Mouse (Mus musculus): ENCODE data around the gene Zfp74. TPM values are rescaled to one million over a fixed set of nuclear protein-coding genes. Genes with fewer than 3 reads are reported as not detected.

The Zfp74 gene
- polyA plus RNA-seq, 1 experiment from 2014 or later = 1.5 TPM

DNA sequence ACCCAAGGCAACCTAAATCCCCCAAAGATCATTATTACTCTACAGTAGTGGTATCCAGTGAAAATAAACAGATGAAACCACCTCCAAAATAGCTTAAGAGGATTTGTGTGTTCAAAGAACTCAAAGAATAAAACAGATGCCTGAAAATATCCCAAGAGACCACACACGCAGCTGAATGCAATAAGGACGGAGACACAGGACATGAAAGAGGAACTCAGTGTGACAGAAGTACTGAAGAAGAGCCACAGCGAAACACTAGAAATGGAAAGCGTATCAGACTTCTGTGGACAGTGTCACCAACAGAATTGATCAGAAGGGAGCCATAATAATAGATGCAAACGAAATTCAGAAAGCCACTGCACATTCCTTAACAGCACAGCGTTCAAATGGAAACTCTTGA, 15.0 kb downstream of the Zfp74 start:
- 58% methylated on average over 6 of the region's 6 CpGs for WGBS (ENCODE audit: insufficient replicate concordance)
- no peak overlapping the region for H3K9ac ChIP-seq (ENCODE audit: low read depth, low read length)
- H3K9me3 ChIP-seq (replicated peaks; ENCODE audit: control insufficient read depth, low read length) = no peaks in the 10 kb centered on the region
- no peaks in the 10 kb centered on the region for H3K4me1 ChIP-seq (ENCODE audit: control insufficient read depth, low read depth, low read length)
- no peak overlapping the region for H3K4me3 ChIP-seq (ENCODE audit: low read depth, low read length)
- peaks cover 13% of the 10 kb centered on the region for H3K36me3 ChIP-seq (ENCODE audit: control insufficient read depth, insufficient read depth)
- no peak overlapping the region for H3K4me2 ChIP-seq (ENCODE audit: low read depth, low read length)
- no peak overlapping the region for H3K27ac ChIP-seq (ENCODE audit: low read length)
- no peak for ATAC-seq (ENCODE audit: low read depth)
- H3K27me3 ChIP-seq (ENCODE audit: control insufficient read depth, insufficient read depth, low read depth, low read length) = no peaks in the 10 kb centered on the region

- no peaks in the 10 kb centered on the region; the same call in 1 of the 2 replicates for H3K9me3 ChIP-seq (replicated peaks; ENCODE audit: control insufficient read depth, low read length)
- H3K36me3 ChIP-seq (ENCODE audit: control insufficient read depth, insufficient read depth) = no peaks in the 10 kb centered on the region
- no peak overlapping the region for H3K27ac ChIP-seq (ENCODE audit: low read length)
- WGBS (ENCODE audit: insufficient replicate concordance) = 50% methylated on average over 2 of the region's 2 CpGs
- H3K4me1 ChIP-seq (ENCODE audit: control insufficient read depth, low read depth, low read length) = no peaks in the 10 kb centered on the region
- no peak overlapping the region for H3K9ac ChIP-seq (ENCODE audit: low read depth, low read length)
- no peak overlapping the region for H3K4me3 ChIP-seq (ENCODE audit: low read depth, low read length)
- no peak for ATAC-seq (ENCODE audit: low read depth)
- no peaks in the 10 kb centered on the region for H3K27me3 ChIP-seq (ENCODE audit: control insufficient read depth, insufficient read depth, low read depth, low read length)
- H3K4me2 ChIP-seq (ENCODE audit: low read depth, low read length) = no peak overlapping the region
Observed at GRCm38 (mm10) chr7:29922780-29923179, 31.1 kb downstream of the Zfp74 start.

- 52% methylated on average over 6 of the region's 6 CpGs for WGBS (ENCODE audit: insufficient replicate concordance)
- no peaks in the 10 kb centered on the region; the same call in 1 of the 2 replicates for H3K9me3 ChIP-seq (replicated peaks; ENCODE audit: control insufficient read depth, low read length)
- no peaks in the 10 kb centered on the region for H3K36me3 ChIP-seq (ENCODE audit: control insufficient read depth, insufficient read depth)
- no peaks in the 10 kb centered on the region for H3K4me1 ChIP-seq (ENCODE audit: control insufficient read depth, low read depth, low read length)
- H3K9ac ChIP-seq (ENCODE audit: low read depth, low read length) = no peak overlapping the region
- H3K4me2 ChIP-seq (ENCODE audit: low read depth, low read length) = no peak overlapping the region
- no peak overlapping the region for H3K4me3 ChIP-seq (ENCODE audit: low read depth, low read length)
- H3K27ac ChIP-seq (ENCODE audit: low read length) = no peak overlapping the region
- H3K27me3 ChIP-seq (ENCODE audit: control insufficient read depth, insufficient read depth, low read depth, low read length) = no peaks in the 10 kb centered on the region
- no peak for ATAC-seq (ENCODE audit: low read depth)
Observed at GRCm38 (mm10) chr7:29921439-29922093, 32.3 kb downstream of the Zfp74 start.

DNA sequence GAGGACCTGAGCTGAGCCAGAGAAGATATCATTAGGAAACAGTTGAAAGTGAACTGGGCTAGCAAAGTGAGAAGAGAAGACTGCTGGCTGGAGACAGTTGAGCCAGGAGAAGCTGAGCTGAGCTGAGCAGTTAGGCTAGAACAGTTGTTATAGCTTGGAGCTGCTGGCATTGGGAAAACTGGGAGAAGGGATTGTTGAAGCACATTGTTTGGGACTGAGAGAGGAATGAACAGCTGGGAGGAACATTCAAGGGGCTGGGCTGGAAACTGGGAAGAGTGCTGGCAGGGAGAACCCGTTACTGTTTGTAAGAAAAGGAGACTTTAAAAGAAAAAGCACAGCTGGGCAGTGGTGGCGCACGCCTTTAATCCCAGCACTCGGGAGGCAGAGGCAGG, 35.8 kb downstream of the Zfp74 start:
- no peak for ATAC-seq (ENCODE audit: low read depth)
- H3K9me3 ChIP-seq (replicated peaks; ENCODE audit: control insufficient read depth, low read length) = no peaks in the 10 kb centered on the region
- H3K27me3 ChIP-seq (ENCODE audit: control insufficient read depth, insufficient read depth, low read depth, low read length) = no peaks in the 10 kb centered on the region
- H3K36me3 ChIP-seq (ENCODE audit: control insufficient read depth, insufficient read depth) = peaks cover 13% of the 10 kb centered on the region; the same call in 1 of the 2 replicates
- H3K9ac ChIP-seq (ENCODE audit: low read depth, low read length) = no peak overlapping the region
- no peak overlapping the region for H3K4me3 ChIP-seq (ENCODE audit: low read depth, low read length)
- no peaks in the 10 kb centered on the region for H3K4me1 ChIP-seq (ENCODE audit: control insufficient read depth, low read depth, low read length)
- 71% methylated on average over 4 of the region's 4 CpGs for WGBS (ENCODE audit: insufficient replicate concordance)
- no peak overlapping the region for H3K4me2 ChIP-seq (ENCODE audit: low read depth, low read length)
- H3K27ac ChIP-seq (ENCODE audit: low read length) = no peak overlapping the region

- H3K4me3 ChIP-seq (ENCODE audit: low read depth, low read length) = no peak overlapping the region
- H3K27me3 ChIP-seq (ENCODE audit: control insufficient read depth, insufficient read depth, low read depth, low read length) = no peaks in the 10 kb centered on the region
- no peak overlapping the region for H3K4me2 ChIP-seq (ENCODE audit: low read depth, low read length)
- H3K9ac ChIP-seq (ENCODE audit: low read depth, low read length) = no peak overlapping the region
- H3K27ac ChIP-seq (ENCODE audit: low read length) = no peak overlapping the region
- no peaks in the 10 kb centered on the region for H3K4me1 ChIP-seq (ENCODE audit: control insufficient read depth, low read depth, low read length)
- H3K9me3 ChIP-seq (replicated peaks; ENCODE audit: control insufficient read depth, low read length) = no peaks in the 10 kb centered on the region
- peaks cover 13% of the 10 kb centered on the region; the same call in 1 of the 2 replicates for H3K36me3 ChIP-seq (ENCODE audit: control insufficient read depth, insufficient read depth)
- WGBS (ENCODE audit: insufficient replicate concordance) = 44% methylated on average over 6 of the region's 6 CpGs
- ATAC-seq (ENCODE audit: low read depth) = no peak
Observed at GRCm38 (mm10) chr7:29917371-29918061, 36.4 kb downstream of the Zfp74 start.

DNA sequence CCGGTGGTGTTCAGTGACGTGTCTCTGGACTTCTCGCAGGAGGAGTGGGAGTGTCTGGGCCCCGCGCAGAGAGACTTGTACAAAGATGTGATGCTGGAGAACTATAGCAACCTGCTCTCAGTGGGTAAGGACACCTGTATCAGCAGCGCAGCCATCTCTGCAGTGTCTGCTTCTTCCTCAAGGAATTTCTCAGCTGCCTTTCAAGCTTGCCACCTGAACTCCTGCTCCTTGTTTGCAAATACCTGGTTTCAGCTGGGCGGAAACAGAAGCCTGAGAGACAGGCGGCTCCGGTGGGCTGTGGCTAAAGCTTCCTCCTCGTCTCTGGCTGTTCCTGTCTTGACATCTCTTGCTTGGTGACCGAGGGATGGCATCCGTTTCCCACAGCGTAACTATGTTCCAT, 41.7 kb downstream of the Zfp74 start:
- 77% methylated on average over 13 of the region's 13 CpGs for WGBS (ENCODE audit: insufficient replicate concordance)
- no peaks in the 10 kb centered on the region; the same call in 1 of the 2 replicates for H3K4me1 ChIP-seq (ENCODE audit: control insufficient read depth, low read depth, low read length)
- no peak for ATAC-seq (ENCODE audit: low read depth)

DNA sequence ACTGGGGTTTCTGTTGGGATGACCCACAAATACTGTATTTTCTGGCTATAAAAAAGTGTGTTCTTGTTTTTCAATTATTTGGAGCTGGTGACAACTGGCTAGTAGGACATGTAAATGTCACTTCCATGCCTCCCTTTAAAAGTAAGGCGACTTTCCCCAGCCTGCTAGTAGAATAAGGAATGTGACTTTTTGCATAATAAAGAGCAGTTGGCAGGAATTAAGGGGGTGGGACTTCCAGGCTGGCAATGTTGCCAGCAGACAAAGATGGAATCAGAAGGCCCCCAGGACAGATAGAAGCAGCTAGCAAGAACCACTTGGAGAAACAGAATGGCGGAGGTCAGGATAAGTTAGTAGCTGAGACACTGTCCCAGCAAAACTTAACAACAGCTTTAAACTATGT, 43.6 kb downstream of the Zfp74 start:
- Histone ChIP-seq H3K36me3 (ENCODE audit: control insufficient read depth, insufficient read depth) (peaks cover 8% of the 10 kb centered on the region; the same call in 1 of the 2 replicates), H3K9me3 (replicated peaks; ENCODE audit: control insufficient read depth, low read length) (no peaks in the 10 kb centered on the region), H3K4me3 (ENCODE audit: low read depth, low read length) (no peak overlapping the region), H3K4me1 (ENCODE audit: control insufficient read depth, low read depth, low read length) (no peaks in the 10 kb centered on the region; the same call in 1 of the 2 replicates), H3K27me3 (ENCODE audit: control insufficient read depth, insufficient read depth, low read depth, low read length) (no peaks in the 10 kb centered on the region), H3K27ac (ENCODE audit: low read length) (no peak overlapping the region), H3K4me2 (ENCODE audit: low read depth, low read length) (no peak overlapping the region), H3K9ac (ENCODE audit: low read depth, low read length) (no peak overlapping the region)
- WGBS (ENCODE audit: insufficient replicate concordance) = 59% methylated on average over 2 of the region's 2 CpGs
- ATAC-seq (ENCODE audit: low read depth) = no peak

More for the DNA sequence above, 41.7 kb downstream of the Zfp74 start:
- H3K36me3 ChIP-seq (ENCODE audit: control insufficient read depth, insufficient read depth) = peaks cover 13% of the 10 kb centered on the region; the same call in 1 of the 2 replicates
- H3K4me2 ChIP-seq (ENCODE audit: low read depth, low read length) = no peak overlapping the region
- H3K9me3 ChIP-seq (replicated peaks; ENCODE audit: control insufficient read depth, low read length) = no peaks in the 10 kb centered on the region
- H3K27me3 ChIP-seq (ENCODE audit: control insufficient read depth, insufficient read depth, low read depth, low read length) = no peaks in the 10 kb centered on the region
- H3K27ac ChIP-seq (ENCODE audit: low read length) = no peak overlapping the region
- H3K9ac ChIP-seq (ENCODE audit: low read depth, low read length) = no peak overlapping the region
- H3K4me3 ChIP-seq (ENCODE audit: low read depth, low read length) = no peak overlapping the region

DNA sequence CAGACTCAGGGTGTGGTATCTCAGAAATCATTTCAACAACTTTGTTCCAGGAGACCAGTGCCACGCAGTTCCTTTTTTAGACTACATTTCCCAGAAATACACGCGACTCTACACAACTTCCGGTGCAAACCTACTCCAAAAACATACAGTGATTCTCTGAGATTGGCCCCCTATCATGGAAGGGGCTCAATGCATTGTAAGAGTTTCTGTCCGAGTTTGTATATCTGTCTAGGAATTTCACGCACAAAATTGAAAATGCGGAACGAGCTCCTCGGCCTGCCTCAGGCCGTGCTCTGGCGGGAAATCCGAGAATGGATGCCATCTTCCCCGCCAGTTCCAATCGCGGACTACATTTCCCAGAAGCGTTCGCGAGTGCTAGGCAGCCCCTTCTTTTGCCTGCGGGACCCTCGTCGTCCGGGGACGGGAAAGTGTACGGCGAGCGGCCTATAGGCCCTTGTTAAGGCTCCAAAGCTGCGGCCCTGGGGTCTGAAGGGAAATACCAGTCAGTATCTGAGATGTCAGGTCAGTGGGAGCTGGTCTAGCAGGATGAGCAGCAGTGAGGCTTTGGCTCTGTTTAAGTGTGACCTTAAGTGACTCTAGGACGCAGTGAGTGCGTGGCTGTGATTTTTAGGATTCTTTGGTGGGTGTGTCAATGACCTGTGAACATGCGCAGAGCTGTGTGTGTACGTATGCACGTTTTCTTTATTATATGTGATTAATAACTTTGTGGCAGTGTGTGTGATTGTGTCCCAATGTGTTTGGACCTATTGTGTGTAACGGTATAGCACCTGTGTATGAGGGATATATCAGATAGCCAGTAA, 45.5 kb downstream of the Zfp74 start, which contains the start of gene Zfp383:
TSS of gene Zfp383 (plus strand) at position 94 of the 821 bp plus-strand sequence.
- H3K9ac ChIP-seq (ENCODE audit: low read depth, low read length) = peak within 1 kb of the TSS; percentile 70
- WGBS (ENCODE audit: insufficient replicate concordance) = under 1% methylated on average over 33 of the region's 33 CpGs
- H3K27ac ChIP-seq (ENCODE audit: low read length) = peak within 1 kb of the TSS; percentile 56; the same call in 1 of the 2 replicates
- H3K4me3 ChIP-seq (ENCODE audit: low read depth, low read length) = peak within 1 kb of the TSS; percentile 74
- H3K4me1 ChIP-seq (ENCODE audit: control insufficient read depth, low read depth, low read length) = no peaks in the 10 kb centered on the region; the same call in 1 of the 2 replicates
- H3K9me3 ChIP-seq (replicated peaks; ENCODE audit: control insufficient read depth, low read length) = no peaks in the 10 kb centered on the region
- no peaks in the 10 kb centered on the region for H3K27me3 ChIP-seq (ENCODE audit: control insufficient read depth, insufficient read depth, low read depth, low read length)
- peak; percentile 58 for ATAC-seq (ENCODE audit: low read depth)
- H3K36me3 ChIP-seq (ENCODE audit: control insufficient read depth, insufficient read depth) = no peaks in the 10 kb centered on the region
- peak within 1 kb of the TSS; percentile 78 for H3K4me2 ChIP-seq (ENCODE audit: low read depth, low read length)

All from liver, embryonic 16.5 days (tissue).